Mouse (Mus musculus): Measurements from ENCODE around the gene Nav2.

GRCm38 (mm10) chr7:48859362-48859761 lies 49.2 kb upstream of the Nav2 start:
- TF ChIP-seq POLR2A (IDR thresholded peaks at IDR 0.05; ENCODE audit: insufficient read length, low read depth) = no peak
- no peak for TF ChIP-seq TCF3 (IDR thresholded peaks at IDR 0.05; ENCODE audit: insufficient read length, low read depth)
